In genomic region chr6:122427456-122427855, GRCm38 (mm10) we compare ENCODE assay signal across 30 mouse cellular contexts.
"Had no signal": no experiment of that assay in that cellular context is flagged by ENCODE, and none has a peak within 500 bp of the region (broad histone marks: within the 10 kb centered on the region; RNA-seq: fewer than 3 reads in every experiment).

No protein-coding gene starts in this region.

- DNase-seq: left cerebral cortex, postnatal 4 days; liver; liver, embryonic 13.5 days; lung, adult 18-20 months; lung, adult 2 months; lung, embryonic 14.5 days; lung, postnatal 10 days; lung, postnatal 14 days; lung, postnatal 36 days; lung, postnatal 4 days; midbrain, embryonic 14.5 days had no signal

- H3K36me3 ChIP-seq: limb, embryonic 12.5 days; limb, embryonic 13.5 days; limb, embryonic 15.5 days; liver, embryonic 13.5 days; liver, embryonic 15.5 days; lung, embryonic 15.5 days; midbrain, embryonic 10.5 days; midbrain, embryonic 12.5 days; midbrain, embryonic 13.5 days; midbrain, embryonic 15.5 days; neural tube, embryonic 12.5 days; neural tube, embryonic 13.5 days had no signal

- ATAC-seq: lung, postnatal 0 days; midbrain, embryonic 13.5 days; midbrain, embryonic 15.5 days; midbrain, embryonic 16.5 days had no signal

- H3K4me3 ChIP-seq: left cerebral cortex, adult 2 months; limb, embryonic 12.5 days; limb, embryonic 13.5 days; limb, embryonic 15.5 days; liver, embryonic 13.5 days; liver, embryonic 15.5 days; lung, embryonic 15.5 days; megakaryocyte, embryonic 14.5 days; midbrain, embryonic 10.5 days; midbrain, embryonic 12.5 days; midbrain, embryonic 13.5 days; midbrain, embryonic 15.5 days; myocyte; neural tube, embryonic 12.5 days; neural tube, embryonic 13.5 days had no signal

- H3K9ac ChIP-seq: limb, embryonic 12.5 days; limb, embryonic 13.5 days; limb, embryonic 15.5 days; liver, embryonic 13.5 days; liver, embryonic 14.5 days; liver, embryonic 15.5 days; lung, embryonic 14.5 days; lung, embryonic 15.5 days; midbrain, embryonic 12.5 days; midbrain, embryonic 13.5 days; midbrain, embryonic 15.5 days; neural tube, embryonic 12.5 days; neural tube, embryonic 13.5 days had no signal

- H3K4me1 ChIP-seq: limb, embryonic 12.5 days; limb, embryonic 13.5 days; limb, embryonic 15.5 days; liver, embryonic 13.5 days; liver, embryonic 15.5 days; lung, embryonic 15.5 days; megakaryocyte, embryonic 14.5 days; midbrain, embryonic 10.5 days; midbrain, embryonic 12.5 days; midbrain, embryonic 13.5 days; midbrain, embryonic 15.5 days; neural tube, embryonic 12.5 days; neural tube, embryonic 13.5 days had no signal

- H3K9me3 ChIP-seq: limb, embryonic 15.5 days; liver, embryonic 13.5 days; liver, embryonic 15.5 days; lung, embryonic 15.5 days; midbrain, embryonic 12.5 days; midbrain, embryonic 15.5 days; neural tube, embryonic 12.5 days had no signal

- H3K27me3 ChIP-seq: limb, embryonic 12.5 days; limb, embryonic 13.5 days; limb, embryonic 15.5 days; liver, embryonic 13.5 days; liver, embryonic 15.5 days; lung, embryonic 15.5 days; megakaryocyte, embryonic 14.5 days; midbrain, embryonic 12.5 days; midbrain, embryonic 13.5 days; midbrain, embryonic 15.5 days; neural tube, embryonic 12.5 days; neural tube, embryonic 13.5 days had no signal

- H3K27ac ChIP-seq: left cerebral cortex, adult 2 months; limb, embryonic 12.5 days; limb, embryonic 13.5 days; limb, embryonic 15.5 days; liver, embryonic 13.5 days; liver, embryonic 14.5 days; liver, embryonic 15.5 days; lung, embryonic 15.5 days; macrophage; midbrain, embryonic 10.5 days; midbrain, embryonic 12.5 days; midbrain, embryonic 13.5 days; midbrain, embryonic 15.5 days; neural tube, embryonic 12.5 days; neural tube, embryonic 13.5 days had no signal

- H3K4me2 ChIP-seq: limb, embryonic 12.5 days; limb, embryonic 13.5 days; limb, embryonic 15.5 days; liver, embryonic 13.5 days; liver, embryonic 15.5 days; lung, embryonic 14.5 days; lung, embryonic 15.5 days; midbrain, embryonic 11.5 days; midbrain, embryonic 12.5 days; midbrain, embryonic 13.5 days; midbrain, embryonic 15.5 days; neural tube, embryonic 12.5 days; neural tube, embryonic 13.5 days had no signal
